Mouse (Mus musculus): Measurements from ENCODE around the gene Ing5. TPM values are rescaled to one million over a fixed set of nuclear protein-coding genes. Genes with fewer than 3 reads are reported as not detected.
"Not testable (repeated sequence)": the region's sequence is repeated elsewhere in the genome, so short reads cannot be mapped to it uniquely, and the experiment has no call there.

Ing5 gene
- total and polyA plus RNA-seq, 3 experiments, result 5.4 to 15.1 (median 13.0) TPM

DNA sequence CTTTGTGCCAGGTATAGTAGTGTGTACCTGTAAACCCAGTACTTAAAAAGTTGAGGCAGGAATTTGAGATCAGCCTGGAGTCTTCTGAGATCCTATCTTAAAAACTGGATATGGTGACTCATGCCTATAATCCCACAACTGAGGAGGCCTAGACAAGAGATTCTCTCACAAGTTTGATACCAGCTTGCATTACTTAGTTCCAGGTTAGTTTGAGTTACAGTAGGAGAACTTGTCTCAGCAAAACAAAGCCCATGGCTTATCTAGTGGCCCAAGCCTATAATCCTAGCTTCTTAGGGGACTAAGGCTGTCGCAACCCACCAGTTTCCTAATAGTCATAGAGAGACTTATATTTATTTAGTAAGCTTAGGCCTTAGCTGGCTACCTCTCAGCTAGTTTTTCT, 43.7 kb upstream of the Ing5 start:
- WGBS, result 100% methylated on average over 1 of the region's 1 CpGs
- DNase-seq, result no peak
- H3K27me3 ChIP-seq (ENCODE audit: control insufficient read depth, insufficient read depth, low read length), result no peaks in the 10 kb centered on the region
- H3K9ac ChIP-seq (ENCODE audit: low read depth, low read length), result no peak overlapping the region
- intact Hi-C loops (cut with DNase I), result no loop called here
- H3K79me2 ChIP-seq (replicated peaks; ENCODE audit: control insufficient read depth, insufficient read depth, low read length), result peaks cover 17% of the 10 kb centered on the region
- no peak for TF ChIP-seq CTCF (IDR thresholded peaks at IDR 0.05)
- no peak for TF ChIP-seq POLR2A (IDR thresholded peaks at IDR 0.05; ENCODE audit: insufficient read depth, low read depth, low read length)
- no peak for TF ChIP-seq EP300 (IDR thresholded peaks at IDR 0.05; ENCODE audit: insufficient read depth, low read depth, low read length)
- no peak overlapping the region for H3K27ac ChIP-seq
- H3K36me3 ChIP-seq (ENCODE audit: control insufficient read depth, insufficient read depth, low read length), result no peaks in the 10 kb centered on the region; the same call in none of the 2 replicates
- peaks cover 2% of the 10 kb centered on the region; the same call in 1 of the 2 replicates for H3K4me1 ChIP-seq (ENCODE audit: control insufficient read depth, insufficient read depth, low read length)
- no peak overlapping the region for H3K4me3 ChIP-seq

DNA sequence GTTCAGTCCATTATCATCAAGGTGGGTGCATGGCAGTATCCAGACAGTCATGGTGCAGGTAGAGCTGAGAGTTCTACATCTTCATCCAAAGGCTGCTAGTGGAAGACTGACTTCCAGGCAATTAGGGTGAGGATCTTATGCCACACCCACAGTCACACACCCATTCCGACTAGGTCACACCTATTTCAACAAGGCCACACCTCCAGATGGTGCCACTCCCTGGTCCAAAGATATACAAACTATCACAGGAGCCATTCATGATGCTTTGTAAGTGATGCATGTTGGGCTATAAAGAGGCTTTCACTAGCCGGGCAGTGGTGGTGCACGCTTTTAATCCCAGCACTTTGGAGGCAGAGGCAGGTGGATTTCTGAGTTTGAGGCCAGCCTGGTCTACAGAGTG, 40.2 kb upstream of the Ing5 start:
- H3K9ac ChIP-seq (ENCODE audit: low read depth, low read length); H3K27ac ChIP-seq; H3K27me3 ChIP-seq (ENCODE audit: control insufficient read depth, insufficient read depth, low read length); DNase-seq; H3K4me1 ChIP-seq (ENCODE audit: control insufficient read depth, insufficient read depth, low read length); H3K36me3 ChIP-seq (ENCODE audit: control insufficient read depth, insufficient read depth, low read length); intact Hi-C loops (cut with DNase I); H3K4me3 ChIP-seq: not testable (repeated sequence)
- 94% methylated on average over 3 of the region's 3 CpGs for WGBS
- H3K79me2 ChIP-seq (replicated peaks; ENCODE audit: control insufficient read depth, insufficient read depth, low read length), result peaks cover 14% of the 10 kb centered on the region

DNA sequence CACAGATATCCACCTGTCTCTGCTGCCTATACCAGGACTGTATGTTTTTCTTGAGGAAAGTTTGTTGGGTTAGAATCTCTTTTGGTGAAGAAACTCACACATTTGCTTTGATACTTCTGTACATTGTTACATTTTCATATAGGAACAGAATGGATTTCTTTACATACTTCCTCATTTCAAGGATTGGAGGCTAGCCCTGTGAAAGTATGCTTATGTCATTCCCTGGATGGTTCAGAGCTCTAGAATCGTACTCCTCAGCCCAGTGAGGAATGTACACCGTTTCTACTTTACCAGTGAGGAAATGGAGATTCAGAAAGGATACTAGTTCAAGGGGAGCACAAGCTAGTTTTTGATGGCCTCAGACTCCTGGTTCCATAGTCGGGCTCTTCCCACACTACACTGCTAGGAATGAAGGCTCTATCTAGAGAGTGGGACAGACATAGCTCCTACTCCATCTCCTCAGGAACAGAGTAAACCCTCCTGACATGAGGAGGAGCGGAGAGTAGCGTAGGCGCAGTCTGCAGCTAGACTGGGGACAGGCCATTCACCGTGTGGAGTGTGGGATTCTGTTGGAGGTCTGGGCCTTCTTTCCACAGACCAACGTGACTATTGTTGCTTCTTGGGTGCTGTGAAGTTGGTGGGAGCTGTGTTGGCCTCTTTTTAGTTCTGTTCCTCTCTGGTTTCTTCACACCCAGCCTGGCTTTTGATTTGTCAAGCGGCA, 38.7 kb upstream of the Ing5 start:
- Histone ChIP-seq H3K36me3 (ENCODE audit: control insufficient read depth, insufficient read depth, low read length) (no peaks in the 10 kb centered on the region; the same call in 1 of the 2 replicates), H3K27ac (no peak overlapping the region), H3K27me3 (ENCODE audit: control insufficient read depth, insufficient read depth, low read length) (no peaks in the 10 kb centered on the region), H3K4me1 (ENCODE audit: control insufficient read depth, insufficient read depth, low read length) (no peaks in the 10 kb centered on the region), H3K9ac (ENCODE audit: low read depth, low read length) (no peak overlapping the region), H3K79me2 (replicated peaks; ENCODE audit: control insufficient read depth, insufficient read depth, low read length) (peaks cover 9% of the 10 kb centered on the region; the same call in 1 of the 2 replicates), H3K4me3 (no peak overlapping the region)
- WGBS, result 91% methylated on average over 9 of the region's 9 CpGs
- intact Hi-C loops (cut with DNase I), result no loop called here
- TF ChIP-seq EP300 (IDR thresholded peaks at IDR 0.05; ENCODE audit: insufficient read depth, low read depth, low read length), result no peak
- no peak for DNase-seq

DNA sequence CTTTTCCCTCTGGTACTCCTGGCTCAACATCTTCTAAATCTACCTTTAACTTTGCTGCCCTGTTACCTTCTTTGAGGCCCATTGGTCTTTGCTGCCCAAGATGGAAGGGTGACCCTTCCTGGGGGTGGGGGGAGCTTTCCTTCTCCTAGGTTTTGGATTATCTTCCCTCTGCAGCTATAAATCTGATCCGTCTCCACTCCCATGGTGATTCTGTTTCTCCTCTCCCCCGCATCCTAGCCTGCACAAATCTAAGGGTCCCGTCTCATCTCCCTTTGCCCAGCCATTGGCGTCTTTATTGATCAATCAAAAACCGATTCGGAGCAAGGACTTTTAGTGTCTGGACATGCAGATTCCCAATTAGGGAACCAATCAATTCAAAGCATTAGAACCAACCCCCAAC, 36.2 kb upstream of the Ing5 start:
- TF ChIP-seq EP300 (IDR thresholded peaks at IDR 0.05; ENCODE audit: insufficient read depth, low read depth, low read length) (no peak), POLR2A (IDR thresholded peaks at IDR 0.05; ENCODE audit: insufficient read depth, low read depth, low read length) (no peak), CTCF (IDR thresholded peaks at IDR 0.05) (no peak)
- peaks cover 9% of the 10 kb centered on the region; the same call in 1 of the 2 replicates for H3K79me2 ChIP-seq (replicated peaks; ENCODE audit: control insufficient read depth, insufficient read depth, low read length)
- no peaks in the 10 kb centered on the region for H3K27me3 ChIP-seq (ENCODE audit: control insufficient read depth, insufficient read depth, low read length)
- H3K36me3 ChIP-seq (ENCODE audit: control insufficient read depth, insufficient read depth, low read length), result no peaks in the 10 kb centered on the region
- H3K4me1 ChIP-seq (ENCODE audit: control insufficient read depth, insufficient read depth, low read length), result no peaks in the 10 kb centered on the region
- no peak overlapping the region for H3K4me3 ChIP-seq
- no peak overlapping the region for H3K9ac ChIP-seq (ENCODE audit: low read depth, low read length)
- H3K27ac ChIP-seq, result no peak overlapping the region
- intact Hi-C loops (cut with DNase I), result no loop called here
- no peak for DNase-seq
- WGBS, result 95% methylated on average over 6 of the region's 6 CpGs

DNA sequence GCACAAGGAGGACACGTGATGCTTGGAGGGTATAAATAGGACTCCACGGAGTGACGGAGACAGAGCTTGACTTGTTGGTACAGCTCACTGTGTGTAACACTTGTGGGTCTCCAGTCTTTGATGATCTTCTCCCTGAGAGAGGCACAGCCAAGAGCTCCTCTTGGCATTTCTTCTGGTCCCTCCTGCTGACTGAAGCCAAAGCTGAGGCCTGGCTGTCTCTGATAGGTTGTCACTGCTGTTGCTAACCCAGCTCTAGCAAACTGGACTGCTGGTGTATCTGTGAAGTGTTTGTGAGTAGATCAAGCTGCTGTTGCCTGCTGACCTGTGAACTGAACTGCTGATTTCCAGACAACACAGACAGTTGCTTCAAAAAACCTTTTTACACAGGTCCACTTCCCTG, 33.9 kb upstream of the Ing5 start:
- H3K36me3 ChIP-seq (ENCODE audit: control insufficient read depth, insufficient read depth, low read length), result no peaks in the 10 kb centered on the region

DNA sequence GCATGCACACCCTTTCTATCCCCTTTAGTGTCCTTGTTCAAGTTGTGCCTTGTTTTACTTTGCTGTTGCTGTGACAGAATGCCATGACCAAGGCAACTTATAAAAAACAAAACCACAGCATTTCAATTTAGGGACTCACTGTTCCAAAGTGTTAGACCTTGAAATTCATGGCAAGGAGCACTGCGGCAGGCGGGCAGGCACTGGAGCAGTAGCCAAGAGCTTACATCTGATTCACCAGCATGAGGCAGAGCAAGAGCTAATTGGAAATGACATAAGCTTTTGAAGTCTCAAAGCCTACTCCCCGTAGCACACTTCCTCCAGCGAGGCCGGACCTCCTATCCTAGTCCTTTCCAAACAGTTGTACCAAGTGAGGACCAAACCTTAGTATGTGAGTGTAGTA, 27.1 kb upstream of the Ing5 start:
- 93% methylated on average over 5 of the region's 5 CpGs for WGBS
- DNase-seq, result no peak
- H3K36me3 ChIP-seq (ENCODE audit: control insufficient read depth, insufficient read depth, low read length), result no peaks in the 10 kb centered on the region
- no peaks in the 10 kb centered on the region for H3K4me1 ChIP-seq (ENCODE audit: control insufficient read depth, insufficient read depth, low read length)
- H3K27me3 ChIP-seq (ENCODE audit: control insufficient read depth, insufficient read depth, low read length), result no peaks in the 10 kb centered on the region
- H3K4me3 ChIP-seq, result no peak overlapping the region
- TF ChIP-seq EP300 (IDR thresholded peaks at IDR 0.05; ENCODE audit: insufficient read depth, low read depth, low read length) (no peak), CTCF (IDR thresholded peaks at IDR 0.05) (no peak), POLR2A (IDR thresholded peaks at IDR 0.05; ENCODE audit: insufficient read depth, low read depth, low read length) (no peak)
- no peak overlapping the region for H3K27ac ChIP-seq
- intact Hi-C loops (cut with DNase I), result no loop called here
- H3K79me2 ChIP-seq (replicated peaks; ENCODE audit: control insufficient read depth, insufficient read depth, low read length), result no peaks in the 10 kb centered on the region
- no peak overlapping the region for H3K9ac ChIP-seq (ENCODE audit: low read depth, low read length)

More for the DNA sequence above, 33.9 kb upstream of the Ing5 start:
- Histone ChIP-seq H3K4me1 (ENCODE audit: control insufficient read depth, insufficient read depth, low read length) (no peaks in the 10 kb centered on the region), H3K79me2 (replicated peaks; ENCODE audit: control insufficient read depth, insufficient read depth, low read length) (peaks cover 2% of the 10 kb centered on the region; the same call in 1 of the 2 replicates), H3K4me3 (no peak overlapping the region), H3K27me3 (ENCODE audit: control insufficient read depth, insufficient read depth, low read length) (no peaks in the 10 kb centered on the region), H3K9ac (ENCODE audit: low read depth, low read length) (no peak overlapping the region), H3K27ac (no peak overlapping the region)
- no peak for DNase-seq
- TF ChIP-seq POLR2A (IDR thresholded peaks at IDR 0.05; ENCODE audit: insufficient read depth, low read depth, low read length), result no peak
- TF ChIP-seq EP300 (IDR thresholded peaks at IDR 0.05; ENCODE audit: insufficient read depth, low read depth, low read length), result no peak
- TF ChIP-seq CTCF (IDR thresholded peaks at IDR 0.05), result no peak
- WGBS, result 69% methylated on average over 3 of the region's 3 CpGs
- intact Hi-C loops (cut with DNase I), result no loop called here

Data from heart, adult 2 months (tissue).